Mouse (Mus musculus) liver, embryonic 14.5 days (tissue): ENCODE results near the gene Mocs2.

ENCODE experiments used
- CTCF ChIP-seq: IDR thresholded peaks from 2 replicates; pipeline ENCODE4 v1.5.1; 2016; ENCODE audit warnings: antibody characterized with exemption, low read depth, control low read depth
- EP300 ChIP-seq: IDR thresholded peaks from 2 replicates; pipeline ENCODE4 v1.6.1; 2016; ENCODE audit warnings: antibody characterized with exemption, low read depth

DNA sequence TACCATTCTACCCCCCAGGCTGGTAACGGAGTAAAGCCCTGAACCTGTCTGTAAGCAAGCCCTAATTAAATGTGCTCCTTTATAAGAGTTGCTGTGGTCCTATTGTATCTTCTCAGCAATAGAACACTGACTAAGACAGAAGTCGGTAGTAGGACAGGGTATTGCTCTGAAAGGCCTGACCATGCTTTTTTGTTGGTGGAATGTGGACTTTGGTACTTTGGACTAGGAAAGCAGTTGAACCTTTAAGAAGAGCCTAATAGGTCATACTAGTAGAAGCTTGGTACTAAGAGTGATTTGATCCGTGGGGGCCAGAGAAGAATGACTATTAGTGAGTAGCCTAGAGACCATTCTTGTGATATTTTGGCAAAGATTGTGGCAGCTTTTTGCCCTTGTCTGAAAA, 16.2 kb upstream of the Mocs2 start:
- TF ChIP-seq CTCF (no peak), EP300 (no peak)
